Mouse (Mus musculus): ENCODE data around the gene Tkt.
"Not testable (repeated sequence)": the region's sequence is repeated elsewhere in the genome, so short reads cannot be mapped to it uniquely, and the experiment has no call there.

The Tkt gene

DNA sequence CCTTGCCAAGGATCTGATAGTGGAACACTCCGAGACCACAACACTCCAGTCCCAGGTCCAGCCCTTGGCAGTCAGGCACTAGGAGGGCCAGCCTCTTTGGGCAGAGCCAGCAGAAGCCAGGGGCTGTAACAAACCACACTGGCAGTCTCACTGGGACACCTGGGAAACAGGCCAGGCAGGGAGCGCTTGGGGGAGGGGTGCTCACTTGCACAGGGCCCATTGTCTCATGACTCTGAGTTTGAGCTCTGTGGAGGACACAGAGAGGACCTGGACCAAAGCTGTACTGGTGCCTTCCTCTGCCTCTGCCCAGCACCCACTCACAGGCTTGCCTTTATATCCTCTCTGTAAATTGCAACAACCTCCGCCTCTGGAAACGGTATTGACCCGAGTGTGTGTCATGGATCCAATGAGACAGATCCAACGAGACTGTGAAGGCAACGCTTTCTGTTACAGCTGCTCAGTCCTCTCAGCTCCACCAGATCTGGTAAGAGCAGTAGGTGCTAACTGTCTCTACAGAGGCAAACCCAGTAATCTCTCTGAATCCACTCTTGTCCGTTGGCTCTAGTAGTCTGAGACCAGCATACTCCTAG is at the start of gene Tkt:
Gene Tkt, plus strand, starts transcription at position 229 of the 590 bp plus-strand sequence.
- DNase-seq (ENCODE audit: extremely low read depth, low read depth, low spot score) = peak; percentile 43

DNA sequence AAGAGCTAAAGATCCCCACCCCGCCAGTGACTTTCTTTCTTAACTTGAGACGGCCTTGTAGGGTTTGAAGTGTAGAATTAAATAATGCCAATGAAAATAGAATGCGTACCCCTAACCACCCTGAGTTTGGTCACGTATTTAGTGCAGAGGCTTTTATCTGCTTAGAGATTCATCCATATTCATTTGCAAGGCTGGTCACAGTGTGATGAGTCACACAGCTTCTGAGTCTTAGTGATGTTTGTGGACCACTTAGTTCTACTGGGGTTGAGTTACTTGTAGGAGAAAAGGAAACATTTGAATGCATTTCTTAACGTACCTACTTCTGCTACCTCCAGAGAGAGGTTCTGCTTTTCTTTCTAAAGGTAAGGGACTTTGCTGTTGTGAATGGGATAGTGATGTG is 43.2 kb upstream of the Tkt start:
- DNase-seq (ENCODE audit: extremely low read depth, low read depth, low spot score) = no peak

DNA sequence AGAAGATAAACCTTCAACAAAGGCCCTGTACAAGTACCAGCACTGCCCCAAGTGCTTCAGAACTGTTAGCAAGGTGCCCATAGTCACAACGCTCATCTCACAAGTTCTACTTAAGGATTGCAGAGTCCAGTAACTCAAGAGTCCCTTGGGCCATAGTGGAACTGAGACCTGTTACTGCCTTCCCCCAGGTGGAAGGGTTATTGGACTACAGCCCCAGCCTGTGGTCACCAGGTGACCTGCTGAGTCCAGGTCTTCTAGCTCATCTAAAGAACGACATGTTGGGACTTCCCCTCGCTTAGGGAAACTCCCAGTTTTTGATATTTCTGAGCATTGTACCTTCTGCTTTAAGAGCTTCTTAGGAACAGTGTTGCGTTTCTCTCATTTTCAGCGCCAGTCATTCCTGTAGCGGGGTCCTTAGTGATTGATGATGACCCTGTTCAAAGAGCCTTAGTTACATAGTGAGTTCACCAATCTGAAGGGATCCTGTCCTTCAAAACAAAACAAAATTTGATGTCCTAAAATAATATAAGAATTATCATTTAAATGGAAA is 37.9 kb upstream of the Tkt start:
- no peak for DNase-seq (ENCODE audit: extremely low read depth, low read depth, low spot score)

DNA sequence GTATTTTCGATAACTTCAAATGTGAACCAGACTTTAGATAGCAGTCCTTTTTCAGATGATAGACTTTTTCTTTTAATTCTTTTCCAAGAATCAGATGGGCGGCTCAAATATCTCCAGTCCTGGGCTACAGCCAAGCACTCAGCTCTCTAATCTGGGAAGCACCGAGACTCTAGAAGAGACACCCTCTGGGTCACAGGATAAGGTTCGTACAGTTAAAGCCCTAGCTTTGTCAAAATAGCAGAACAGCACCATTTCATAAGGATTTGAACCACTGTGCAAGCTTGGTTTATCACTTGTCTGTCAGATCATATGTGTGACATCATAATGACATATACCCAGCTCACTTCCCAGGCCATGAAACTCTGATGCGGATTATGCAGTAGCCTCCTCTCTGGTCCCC is 35.3 kb upstream of the Tkt start:
- DNase-seq (ENCODE audit: extremely low read depth, low read depth, low spot score) = no peak

DNA sequence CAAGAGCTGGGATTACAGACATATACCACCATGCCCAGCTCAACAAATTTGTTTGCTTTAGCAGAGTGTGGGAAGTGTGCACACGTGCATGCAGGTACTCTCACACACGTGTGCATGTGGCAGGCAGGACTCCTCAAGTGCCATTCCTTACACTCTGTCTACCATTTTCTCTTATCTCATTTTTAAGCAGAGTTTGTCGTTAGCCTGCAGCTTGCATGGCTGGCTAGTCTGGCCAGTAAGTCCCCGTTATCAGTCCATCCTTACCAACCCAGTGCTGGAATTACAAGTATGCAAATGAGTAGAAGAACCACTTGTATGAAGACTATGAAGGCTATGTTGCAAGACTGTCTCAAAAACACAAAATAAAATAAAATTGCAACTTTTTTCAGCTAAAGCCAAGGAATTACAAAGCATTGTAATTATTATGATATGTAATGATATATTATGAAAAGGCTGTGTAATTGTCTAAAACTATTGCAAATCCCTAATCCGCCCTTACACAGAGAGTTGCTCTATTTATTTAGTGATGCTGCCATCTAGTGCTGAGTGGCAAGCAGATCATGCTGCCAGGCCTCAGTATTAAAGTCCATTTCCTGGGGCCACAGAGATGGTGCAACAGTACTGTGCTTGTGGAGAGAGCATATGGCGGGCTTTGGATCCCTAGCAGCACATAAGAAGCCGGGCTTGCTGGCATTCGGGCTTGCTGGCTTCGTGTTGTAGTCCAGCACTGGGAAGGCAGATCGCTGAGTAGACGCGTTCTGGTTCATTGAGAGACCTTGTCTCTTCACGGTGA is 32.0 kb upstream of the Tkt start:
- no peak for DNase-seq (ENCODE audit: extremely low read depth, low read depth, low spot score)

DNA sequence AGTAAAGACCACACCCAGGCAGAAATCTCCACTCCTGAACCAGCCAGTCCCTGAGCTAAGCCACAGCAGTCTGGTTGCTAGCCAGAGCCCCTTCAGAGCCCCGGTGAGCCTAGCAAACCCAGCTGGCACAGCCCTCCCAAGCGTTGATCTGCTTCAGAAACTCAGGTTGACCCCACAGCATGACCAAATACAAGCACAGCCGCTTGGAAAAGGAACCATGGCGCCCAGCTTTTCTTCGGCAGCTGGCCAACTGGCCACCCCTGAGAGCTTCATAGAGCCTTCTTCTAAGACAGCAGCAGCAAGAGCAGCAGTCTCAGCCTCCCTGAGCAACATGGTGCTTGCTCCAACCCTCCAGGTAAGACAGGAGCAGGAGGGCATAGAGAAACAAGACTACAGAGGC is 28.8 kb upstream of the Tkt start:
- DNase-seq (ENCODE audit: extremely low read depth, low read depth, low spot score) = no peak

DNA sequence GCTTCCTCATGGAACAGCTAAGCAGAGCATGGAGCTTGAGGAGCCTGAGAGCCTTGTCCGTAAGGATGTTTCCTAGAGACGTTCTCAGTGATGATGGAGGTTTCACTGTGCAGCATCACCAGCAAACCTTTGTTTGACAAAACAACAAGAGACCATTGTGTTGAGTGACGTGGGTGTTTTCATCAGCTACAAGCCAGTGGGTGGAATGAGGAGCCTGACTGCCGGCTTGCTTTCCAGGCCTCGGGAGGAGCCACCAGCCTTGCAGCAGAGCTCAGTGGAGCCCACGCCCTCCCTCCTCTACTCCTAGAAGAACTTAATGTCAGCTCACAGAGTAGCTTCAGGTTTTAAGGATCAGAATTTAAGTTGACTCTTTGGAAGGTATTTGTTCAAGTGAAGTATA is 24.8 kb upstream of the Tkt start:
- DNase-seq (ENCODE audit: extremely low read depth, low read depth, low spot score) = no peak

DNA sequence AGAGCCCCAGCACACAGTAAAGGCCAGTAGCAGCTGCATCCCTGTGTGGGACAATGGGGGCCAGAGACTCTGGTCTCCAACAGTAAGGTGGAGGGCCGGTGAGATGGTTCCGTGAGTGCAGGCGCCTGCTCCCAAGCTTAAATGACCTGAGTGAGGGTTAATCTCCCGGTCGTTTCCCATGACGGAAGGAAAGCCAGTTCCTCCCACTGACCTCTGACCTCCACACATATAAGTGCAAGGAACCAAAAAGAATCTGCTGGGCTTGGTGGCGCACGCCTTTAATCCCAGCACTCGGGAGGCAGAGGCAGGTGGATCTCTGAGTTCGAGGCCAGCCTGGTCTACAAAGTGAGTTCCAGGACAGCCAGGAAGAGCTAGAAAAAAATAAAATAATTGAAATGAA is 19.8 kb upstream of the Tkt start:
- no peak for DNase-seq (ENCODE audit: extremely low read depth, low read depth, low spot score)

DNA sequence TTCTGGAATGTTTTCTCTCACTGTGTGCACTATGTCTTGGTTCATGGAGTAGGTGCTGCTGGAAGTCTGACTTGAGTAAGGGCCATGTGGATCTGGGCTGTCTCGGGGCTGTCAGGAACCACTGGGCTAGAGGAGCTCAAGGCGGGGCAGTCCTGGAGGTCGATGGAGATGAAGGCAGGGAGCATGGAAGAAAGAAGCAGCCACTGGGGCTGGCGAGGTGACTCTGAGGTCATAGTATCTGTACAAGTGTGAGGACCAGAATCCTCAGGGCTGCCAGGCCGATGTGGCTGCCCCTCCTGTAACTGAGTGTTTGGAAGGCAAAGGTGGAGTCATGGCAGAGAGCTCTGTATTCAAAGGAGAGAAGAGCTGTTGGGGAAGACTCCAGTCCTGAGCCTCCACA is 19.2 kb upstream of the Tkt start:
- no peak for DNase-seq (ENCODE audit: extremely low read depth, low read depth, low spot score)

DNA sequence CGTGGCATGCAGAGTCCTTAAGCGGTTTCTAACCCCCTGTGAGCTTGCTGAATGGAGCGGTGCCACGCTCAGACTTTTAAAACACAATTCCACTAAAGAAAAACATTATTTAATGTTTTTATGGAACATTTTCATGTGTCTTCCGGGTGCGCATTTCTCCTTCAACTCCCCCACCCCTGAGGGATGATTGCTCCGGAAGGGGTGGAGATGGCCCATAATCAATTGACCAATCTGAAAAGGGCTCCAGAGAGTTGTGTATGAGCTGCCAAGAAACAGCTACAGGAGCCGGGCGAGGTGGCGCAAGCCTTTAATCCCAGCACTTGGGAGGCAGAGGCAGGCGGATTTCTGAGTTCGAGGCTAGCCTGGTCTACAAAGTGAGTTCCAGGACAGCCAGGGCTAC is 18.7 kb upstream of the Tkt start:
- DNase-seq (ENCODE audit: extremely low read depth, low read depth, low spot score) = no peak

DNA sequence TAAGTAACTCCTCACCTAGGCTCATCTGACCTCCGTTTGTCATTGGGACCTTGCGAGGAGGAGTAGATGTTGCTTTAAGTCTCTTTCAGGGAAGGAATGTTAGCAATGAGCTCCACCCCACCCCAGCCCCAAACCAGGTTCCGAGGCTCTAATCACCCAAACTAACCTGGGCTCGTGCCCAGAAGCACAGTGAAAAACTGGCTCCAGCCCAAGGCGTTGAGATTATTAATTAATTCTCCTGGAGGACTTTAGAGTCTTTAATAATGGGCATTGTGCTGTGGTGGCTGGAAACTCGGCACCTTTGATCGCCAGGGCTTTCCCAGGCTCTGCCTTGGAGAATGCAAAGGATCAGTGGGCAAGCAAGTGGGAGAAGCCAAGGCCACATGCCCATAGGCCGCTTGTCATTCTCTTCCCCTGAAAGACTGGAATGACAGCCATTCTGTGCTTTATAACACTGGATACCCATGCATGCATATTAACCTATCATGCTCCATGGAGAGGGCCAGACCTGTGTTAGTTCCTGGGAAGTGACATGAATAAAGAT is 17.4 kb upstream of the Tkt start:
- no peak for DNase-seq (ENCODE audit: extremely low read depth, low read depth, low spot score)

DNA sequence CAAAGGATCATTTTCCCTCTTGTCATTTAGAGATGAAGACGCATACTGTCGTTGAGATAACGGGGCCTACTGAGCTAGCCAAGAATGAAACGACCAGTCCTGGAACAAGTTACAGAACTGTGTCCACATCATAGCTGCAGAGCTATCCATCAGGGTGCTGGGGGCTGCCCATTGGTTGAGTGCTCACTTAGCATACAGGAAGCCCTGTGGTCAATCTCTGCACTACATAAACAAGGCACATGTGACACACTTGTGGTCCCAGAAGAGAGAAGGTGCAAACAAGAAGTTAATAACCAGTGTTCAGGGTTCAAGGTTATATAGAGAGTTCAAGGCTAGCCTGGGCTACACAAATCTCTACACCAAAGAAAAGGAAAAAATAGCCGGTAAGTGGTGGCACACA is 16.7 kb upstream of the Tkt start:
- no peak for DNase-seq (ENCODE audit: extremely low read depth, low read depth, low spot score)

DNA sequence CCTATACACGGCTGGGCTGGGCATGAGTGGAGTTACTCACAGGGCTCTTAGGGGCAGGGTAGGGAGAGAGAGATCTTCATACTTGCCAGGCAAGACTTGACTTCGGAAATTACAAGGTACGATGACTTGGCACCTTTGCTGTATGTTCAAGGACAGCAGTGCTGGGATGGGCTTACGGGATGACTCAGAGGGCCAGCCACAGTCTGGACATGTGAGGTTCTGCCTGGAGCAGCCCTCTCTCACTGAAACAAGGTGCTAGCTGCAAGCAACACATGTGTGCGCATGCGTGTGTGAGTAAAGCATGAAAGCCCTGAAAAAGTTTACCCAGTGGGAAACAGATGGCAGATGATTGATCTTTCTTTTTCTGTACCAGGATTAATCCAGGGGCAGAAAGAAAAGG is 16.3 kb upstream of the Tkt start:
- DNase-seq (ENCODE audit: extremely low read depth, low read depth, low spot score) = peak; percentile 45

DNA sequence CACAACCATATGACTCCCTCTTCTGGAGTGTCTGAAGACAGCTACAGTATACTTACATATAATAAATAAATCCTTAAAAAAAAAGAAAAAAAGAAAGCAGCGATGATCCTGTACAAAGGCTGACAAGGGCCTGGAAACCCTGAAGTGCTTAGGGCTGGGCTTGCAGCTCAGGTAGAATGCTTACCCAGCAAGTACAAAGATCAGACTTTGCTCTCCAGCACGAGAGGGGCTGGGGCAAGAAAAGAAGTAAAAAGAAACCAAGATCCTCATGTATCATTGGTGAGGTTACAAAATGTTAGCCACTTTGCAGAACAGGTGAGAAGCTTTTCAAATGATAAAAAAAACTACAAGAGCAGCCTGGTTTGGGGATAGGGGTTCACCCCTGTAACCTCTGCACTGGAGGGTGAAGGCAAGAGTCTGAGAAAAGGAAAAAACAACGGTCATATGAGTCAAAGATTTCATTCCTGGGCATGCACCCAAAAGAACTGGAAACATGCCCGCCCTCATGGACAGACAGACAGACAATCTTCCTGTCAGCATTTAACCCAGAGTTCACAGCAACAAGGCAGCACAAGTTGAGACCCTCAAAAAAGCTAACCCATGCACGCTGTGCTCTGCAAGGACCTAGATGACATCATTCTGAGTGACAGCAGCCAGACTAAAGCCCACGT is 14.2 kb upstream of the Tkt start:
- DNase-seq (ENCODE audit: extremely low read depth, low read depth, low spot score) = no peak

DNA sequence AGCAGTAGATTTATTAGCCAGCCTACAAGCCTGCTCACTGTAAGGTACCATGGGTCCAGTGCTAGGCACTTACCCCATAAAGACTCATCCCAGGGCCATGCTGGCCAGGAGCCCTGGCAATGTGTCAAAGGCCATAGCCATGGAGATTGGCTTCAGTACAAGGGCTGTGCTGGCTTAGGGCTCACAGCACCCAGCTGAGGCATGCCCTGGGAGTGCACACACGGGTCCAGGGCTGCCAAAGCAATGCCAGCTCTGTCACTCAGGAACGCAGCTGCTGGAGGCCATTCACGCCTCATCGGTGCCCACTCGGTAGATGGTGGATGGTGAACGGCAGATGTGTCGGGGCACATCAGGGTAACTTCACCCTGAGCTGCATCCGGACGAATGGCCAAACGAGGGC is 6.6 kb upstream of the Tkt start:
- peak; percentile 84 for DNase-seq (ENCODE audit: extremely low read depth, low read depth, low spot score)

DNA sequence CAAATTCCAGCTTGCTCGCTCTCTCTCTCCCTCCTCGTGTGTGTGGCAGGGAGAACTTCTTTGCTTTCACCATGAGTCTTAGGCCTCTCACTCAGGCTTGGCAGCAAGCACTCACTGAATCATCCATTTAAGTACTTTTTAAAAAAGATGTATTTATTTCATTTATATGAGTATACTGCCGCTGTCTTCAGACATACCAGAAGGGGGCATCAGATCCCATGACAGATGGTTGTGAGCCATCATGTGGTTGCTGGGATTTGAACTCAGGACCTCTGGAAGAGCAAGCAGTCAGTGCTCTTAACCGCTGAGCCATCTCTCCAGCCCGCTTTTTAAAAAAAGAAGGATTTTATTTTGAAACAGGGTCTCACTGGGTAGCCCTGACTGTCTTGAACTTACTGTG is 4.8 kb upstream of the Tkt start:
- DNase-seq (ENCODE audit: extremely low read depth, low read depth, low spot score) = not testable (repeated sequence)

DNA sequence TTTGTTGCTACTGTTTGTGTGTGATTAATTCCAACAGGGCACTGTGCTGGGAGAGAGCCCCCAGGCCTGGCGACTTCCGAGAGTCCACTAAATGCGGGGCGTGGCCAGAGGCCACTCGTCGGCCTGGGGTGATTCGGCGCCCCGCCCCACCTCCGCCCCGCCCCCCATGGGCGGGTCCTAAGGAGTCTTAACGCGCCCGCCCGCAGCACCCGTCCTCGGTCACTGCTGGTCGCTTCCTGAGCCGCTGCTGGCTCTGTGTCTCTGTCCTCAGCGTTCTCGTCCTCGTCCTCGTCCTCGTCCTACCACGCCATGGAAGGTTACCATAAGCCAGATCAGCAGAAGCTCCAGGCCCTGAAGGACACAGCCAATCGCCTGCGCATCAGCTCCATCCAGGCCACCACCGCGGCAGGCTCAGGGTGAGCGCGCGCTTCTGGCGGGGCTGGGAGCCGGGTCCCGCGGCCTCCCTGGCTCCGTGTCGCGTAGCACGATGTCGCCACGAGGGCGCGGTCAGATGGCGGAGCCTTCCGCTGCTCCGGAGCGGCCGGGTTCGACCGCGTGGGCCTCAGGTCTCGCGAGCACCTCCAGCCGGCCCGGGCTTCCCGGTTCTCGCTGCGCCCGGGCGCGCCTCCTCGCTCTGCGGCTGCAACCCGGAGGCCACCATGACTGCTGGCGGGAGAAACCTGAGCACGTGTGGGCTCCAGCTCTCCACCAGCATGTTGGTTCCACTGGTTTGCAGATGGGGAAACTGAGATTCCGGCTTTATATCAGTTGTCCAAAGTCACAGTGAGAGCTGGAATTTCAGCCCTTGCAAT is 1.0 kb downstream of the Tkt start:
- DNase-seq (ENCODE audit: extremely low read depth, low read depth, low spot score) = no peak

DNA sequence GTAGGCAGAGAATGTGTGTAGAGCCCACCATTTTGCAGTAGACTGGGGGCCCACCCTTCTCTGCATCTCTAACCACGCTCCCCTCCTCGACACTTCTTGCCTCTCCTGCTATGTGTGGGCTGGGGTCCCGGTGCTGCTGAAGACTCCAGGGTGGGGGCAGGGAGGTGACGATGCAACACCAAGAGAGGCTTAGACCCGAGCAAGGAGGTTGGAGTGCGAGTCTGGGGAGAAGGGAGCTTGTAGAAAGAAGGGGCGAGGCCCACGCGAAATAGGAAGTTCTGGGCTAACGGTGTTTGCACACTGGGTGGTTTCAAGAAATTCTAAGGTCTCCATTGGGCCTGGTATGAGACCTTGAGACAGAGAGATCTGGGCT is 1.6 kb downstream of the Tkt start:
- DNase-seq (ENCODE audit: extremely low read depth, low read depth, low spot score) = no peak

DNA sequence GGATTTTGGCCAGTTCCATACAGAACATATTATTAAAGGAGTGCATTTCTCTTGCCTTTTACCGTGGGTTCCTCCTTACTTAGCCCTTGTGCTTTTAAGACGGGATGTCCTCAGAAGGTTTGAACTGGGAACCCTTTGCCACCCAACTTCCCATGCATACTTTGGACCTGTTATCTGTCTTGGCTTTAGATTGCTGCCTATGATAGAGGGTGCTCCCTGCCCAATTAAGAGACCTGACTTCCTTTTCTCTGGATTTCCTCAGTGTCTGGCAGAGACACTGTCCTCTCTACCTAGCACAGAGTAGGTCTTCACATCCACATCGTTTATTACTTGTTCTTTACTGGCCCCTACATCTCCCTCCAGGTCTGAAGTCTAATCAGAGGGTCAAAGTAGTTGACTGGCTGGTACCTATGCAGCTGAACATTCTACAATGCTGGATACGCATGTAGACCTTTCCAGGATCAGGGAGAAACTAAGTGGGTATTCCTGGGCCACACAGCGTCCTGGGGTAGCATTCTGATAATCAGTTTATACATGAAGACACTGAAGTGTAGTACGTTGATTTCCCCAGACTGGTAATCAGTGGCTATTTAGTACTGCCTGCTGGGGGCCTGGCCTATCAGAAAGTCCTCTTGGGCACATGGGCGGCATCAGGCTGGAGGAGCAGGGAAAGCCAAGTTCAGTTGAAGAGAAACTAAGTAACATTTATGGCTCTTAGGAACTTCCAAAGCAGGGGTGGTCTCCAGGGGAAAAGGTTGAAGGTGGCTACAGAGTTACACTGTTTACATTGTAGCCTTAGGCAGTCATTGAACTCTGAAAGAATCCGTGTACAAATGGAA is 2.3 kb downstream of the Tkt start:
- DNase-seq (ENCODE audit: extremely low read depth, low read depth, low spot score) = no peak

DNA sequence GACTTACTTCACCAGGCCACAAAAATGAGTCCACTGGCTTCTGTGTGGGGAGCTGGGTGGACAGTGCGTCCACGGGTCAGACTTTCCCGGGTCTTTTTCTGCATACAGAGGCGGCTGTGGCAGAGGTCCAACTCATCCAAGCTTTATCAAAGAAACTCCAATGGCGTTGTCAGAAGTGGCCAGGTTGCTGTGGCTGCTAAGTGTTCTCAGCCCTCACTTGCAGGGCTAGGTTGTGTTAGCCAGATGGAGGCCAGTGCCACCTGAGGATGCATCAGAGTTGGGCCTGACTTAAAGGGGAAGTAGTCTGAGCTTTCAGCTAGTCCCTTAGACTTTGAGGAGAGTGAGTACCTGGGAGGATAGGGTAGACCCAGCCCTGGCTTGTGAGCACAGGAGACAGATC is 3.4 kb downstream of the Tkt start:
- DNase-seq (ENCODE audit: extremely low read depth, low read depth, low spot score) = no peak
